Mouse (Mus musculus) C2C12 (cell line): ENCODE data around the gene Tm9sf2. TPM values are rescaled to one million over a fixed set of nuclear protein-coding genes. Genes with fewer than 3 reads are reported as not detected.

ENCODE experiments used
- H3K27me3 ChIP-seq: one replicate; pipeline ENCODE4 v1.6.1; 2011; ENCODE audit not compliant: control insufficient read depth, insufficient read depth, insufficient read length
- H3K36me3 ChIP-seq: one replicate; pipeline ENCODE4 v1.6.1; 2011; ENCODE audit not compliant: control insufficient read depth, insufficient read depth
- H3K4me3 ChIP-seq: one replicate; pipeline ENCODE4 v1.5.1; 2011; ENCODE audit warnings: mild to moderate bottlenecking, control low read depth; ENCODE audit not compliant: poor library complexity, insufficient read depth, severe bottlenecking
- H3K79me2 ChIP-seq: one replicate; pipeline ENCODE4 v1.6.1; 2011; ENCODE audit not compliant: control insufficient read depth, insufficient read depth
- H3K79me3 ChIP-seq: one replicate; pipeline ENCODE4 v1.6.1; 2011; ENCODE audit warnings: low read depth, control low read depth
- H3ac ChIP-seq: one replicate; pipeline ENCODE3; 2011; ENCODE audit warnings: low read depth; ENCODE audit not compliant: control insufficient read depth, insufficient read length
- CEBPB ChIP-seq: IDR thresholded peaks from one replicate; pipeline ENCODE4 v1.6.1; 2011; ENCODE audit warnings: low read depth, mild to moderate bottlenecking, control low read depth, moderate library complexity
- CTCF ChIP-seq: IDR thresholded peaks from one replicate; pipeline ENCODE4 v1.5.1; 2011; ENCODE audit not compliant: control insufficient read depth, insufficient read depth, insufficient read length
- FOSL1 ChIP-seq: IDR thresholded peaks from one replicate; pipeline ENCODE4 v1.8.0; 2011; ENCODE audit warnings: mild to moderate bottlenecking, low read length; ENCODE audit not compliant: poor library complexity, insufficient read depth, severe bottlenecking
- MAX ChIP-seq: IDR thresholded peaks from one replicate; pipeline ENCODE4 v1.6.1; 2011; ENCODE audit warnings: mild to moderate bottlenecking, control low read depth
- MYOD1 ChIP-seq: IDR thresholded peaks from one replicate; pipeline ENCODE4 v1.6.1; 2011; ENCODE audit warnings: low read depth; ENCODE audit not compliant: control insufficient read depth, insufficient read length
- MYOG ChIP-seq: IDR thresholded peaks from one replicate; pipeline ENCODE4 v1.6.1; 2011; ENCODE audit not compliant: control insufficient read depth, insufficient read length; ENCODE audit errors: extremely low read depth
- USF1 ChIP-seq: IDR thresholded peaks from one replicate; pipeline ENCODE4 v1.6.1; 2011; ENCODE audit warnings: low read depth, mild to moderate bottlenecking, control low read depth, moderate library complexity
- polyA plus RNA-seq: library from polyadenylated mRNA; unstranded; fragments of >200 nt; fragmentation: generic; extraction: Trizol; gene quantifications from one replicate; pipeline ENCODE4 v1.2.1, GENCODE M21; 2012; ENCODE audit warnings: missing spikeins

The Tm9sf2 gene
- polyA plus RNA-seq, 1 experiment = 44.6 TPM

DNA sequence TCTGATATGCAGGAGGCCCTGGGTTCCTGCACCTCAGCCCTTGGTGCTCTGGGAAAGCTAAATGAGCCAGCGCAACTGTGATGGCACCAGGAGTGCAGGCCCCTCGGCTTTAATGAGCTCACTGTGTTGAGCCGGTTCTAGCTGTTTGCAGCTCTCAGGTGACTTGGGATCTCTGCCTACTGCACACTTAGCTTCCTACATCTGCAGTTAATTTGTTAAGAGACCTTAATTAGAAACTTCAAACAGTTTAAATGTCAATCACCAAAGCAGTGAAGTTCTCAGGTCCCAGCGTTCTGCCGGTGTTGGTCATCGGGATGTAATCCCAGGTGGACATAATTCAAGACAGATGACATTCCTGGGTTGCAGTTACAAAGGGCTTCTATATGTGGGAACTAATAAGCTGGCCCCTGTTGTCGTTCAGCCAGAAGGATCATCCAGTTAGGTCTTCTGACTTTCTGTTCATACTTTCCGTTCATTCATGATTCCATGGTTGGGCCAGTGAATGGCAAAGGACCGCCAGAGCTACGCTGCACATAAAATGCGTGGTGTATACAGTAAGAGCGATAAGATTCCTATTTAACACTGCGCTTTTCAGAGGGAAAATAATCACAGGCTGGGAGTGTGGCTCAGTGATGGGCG is 93.5 kb downstream of the Tm9sf2 start:
- no peak overlapping the region for H3ac ChIP-seq
- H3K27me3 ChIP-seq = no peaks in the 10 kb centered on the region
- no peaks in the 10 kb centered on the region for H3K79me2 ChIP-seq
- H3K79me3 ChIP-seq = no peaks in the 10 kb centered on the region
- no peak for TF ChIP-seq FOSL1
- TF ChIP-seq MAX = no peak
- no peak for TF ChIP-seq CEBPB
- no peak for TF ChIP-seq MYOD1
- no peak for TF ChIP-seq USF1
- no peak for TF ChIP-seq MYOG
- no peak for TF ChIP-seq CTCF
- H3K36me3 ChIP-seq = no peaks in the 10 kb centered on the region
- no peak overlapping the region for H3K4me3 ChIP-seq

DNA sequence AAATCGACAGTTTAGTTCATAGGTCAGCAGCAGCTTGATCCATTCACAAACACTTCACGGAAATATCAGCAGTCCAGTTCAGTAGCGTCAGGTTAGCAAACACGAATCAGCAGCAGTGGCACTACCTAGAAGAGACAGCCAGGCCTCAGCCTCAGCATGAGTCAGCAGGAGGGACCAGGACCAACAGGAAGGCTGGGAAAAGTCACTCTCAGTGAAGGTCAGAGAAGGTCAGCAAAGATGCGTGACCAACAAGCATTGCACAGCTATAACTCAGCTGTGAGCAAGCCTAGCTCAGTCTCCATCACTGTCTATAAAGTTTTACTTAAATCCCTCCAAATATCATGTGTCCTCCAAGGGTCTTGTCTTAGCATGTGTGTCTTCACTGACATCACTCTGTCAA is 102.3 kb downstream of the Tm9sf2 start:
- H3K79me2 ChIP-seq = no peaks in the 10 kb centered on the region
- no peaks in the 10 kb centered on the region for H3K36me3 ChIP-seq
- TF ChIP-seq FOSL1 (no peak), CEBPB (no peak), MAX (no peak), USF1 (no peak), MYOG (no peak), MYOD1 (no peak), CTCF (no peak)
- no peak overlapping the region for H3ac ChIP-seq
- H3K79me3 ChIP-seq = no peaks in the 10 kb centered on the region
- H3K27me3 ChIP-seq = no peaks in the 10 kb centered on the region
- H3K4me3 ChIP-seq = no peak overlapping the region

Other genes with a start within 250 kb of the Tm9sf2 start
- 37.8 TPM for gene Ubac2, start 228.4 kb upstream of the Tm9sf2 start, polyA plus RNA-seq
- 0.07 TPM for gene Gpr18, start 191.3 kb upstream of the Tm9sf2 start, polyA plus RNA-seq
- 0.06 TPM for gene Gpr183, start 141.8 kb upstream of the Tm9sf2 start, polyA plus RNA-seq
- not detected for gene Timm8a2, start 72.4 kb upstream of the Tm9sf2 start, polyA plus RNA-seq
- 5.2 TPM for gene Clybl, start 74.7 kb downstream of the Tm9sf2 start, polyA plus RNA-seq